Mouse (Mus musculus): ENCODE measurements at regions not wholly inside any gene's neighbourhood (a gene's known extent, or its start where the extent isn't known, plus 50 kb on each side); places are given as distances from the start of the nearest gene placed in this dataset.

- DNase-seq (ENCODE audit: extremely low read depth, low read depth, low spot score), result no peak
Observed at GRCm38 (mm10) chr3:121902246-121902645, 50.1 kb upstream of the Arhgap29 start.

- DNase-seq (ENCODE audit: extremely low read depth, low read depth, low spot score), result no peak
Observed at GRCm38 (mm10) chr3:121900429-121900844, 51.9 kb upstream of the Arhgap29 start.

- no peak for DNase-seq (ENCODE audit: extremely low read depth, low read depth, low spot score)
Observed at GRCm38 (mm10) chr3:121897821-121898574, 54.3 kb upstream of the Arhgap29 start.

- no peak for DNase-seq (ENCODE audit: extremely low read depth, low read depth, low spot score)
Observed at GRCm38 (mm10) chr3:121893606-121894005, 58.7 kb upstream of the Arhgap29 start.

- no peak for DNase-seq (ENCODE audit: extremely low read depth, low read depth, low spot score)
Observed at GRCm38 (mm10) chr3:121892675-121893074, 59.7 kb upstream of the Arhgap29 start.

- no peak for DNase-seq (ENCODE audit: extremely low read depth, low read depth, low spot score)
Observed at GRCm38 (mm10) chr3:121891338-121891737, 61.0 kb upstream of the Arhgap29 start.

- no peak for DNase-seq (ENCODE audit: extremely low read depth, low read depth, low spot score)
Observed at GRCm38 (mm10) chr3:121890563-121890962, 61.8 kb upstream of the Arhgap29 start.

- no peak for DNase-seq (ENCODE audit: extremely low read depth, low read depth, low spot score)
Observed at GRCm38 (mm10) chr3:121886870-121887605, 65.3 kb upstream of the Arhgap29 start.

GRCm38 (mm10) chr3:121886309-121886708 lies 66.0 kb upstream of the Arhgap29 start:
- no peak for DNase-seq (ENCODE audit: extremely low read depth, low read depth, low spot score)

- DNase-seq (ENCODE audit: extremely low read depth, low read depth, low spot score), result no peak
Observed at GRCm38 (mm10) chr3:121885265-121886178, 66.8 kb upstream of the Arhgap29 start.

- DNase-seq (ENCODE audit: extremely low read depth, low read depth, low spot score), result no peak
Observed at GRCm38 (mm10) chr3:121884328-121885248, 67.8 kb upstream of the Arhgap29 start.

GRCm38 (mm10) chr3:121880355-121880754 lies 65.3 kb upstream of the Abcd3 start:
- no peak for DNase-seq (ENCODE audit: extremely low read depth, low read depth, low spot score)

GRCm38 (mm10) chr3:121875072-121875471 lies 60.0 kb upstream of the Abcd3 start:
- DNase-seq (ENCODE audit: extremely low read depth, low read depth, low spot score), result no peak

GRCm38 (mm10) chr3:121874576-121874975 lies 59.5 kb upstream of the Abcd3 start:
- no peak for DNase-seq (ENCODE audit: extremely low read depth, low read depth, low spot score)

- no peak for DNase-seq (ENCODE audit: extremely low read depth, low read depth, low spot score)
Observed at GRCm38 (mm10) chr3:121873572-121873971, 58.5 kb upstream of the Abcd3 start.

- DNase-seq (ENCODE audit: extremely low read depth, low read depth, low spot score), result no peak
Observed at GRCm38 (mm10) chr3:121872685-121873084, 57.6 kb upstream of the Abcd3 start.

- DNase-seq (ENCODE audit: extremely low read depth, low read depth, low spot score), result no peak
Observed at GRCm38 (mm10) chr3:121871795-121872194, 56.7 kb upstream of the Abcd3 start.

- DNase-seq (ENCODE audit: extremely low read depth, low read depth, low spot score), result no peak
Observed at GRCm38 (mm10) chr3:121870726-121871125, 55.6 kb upstream of the Abcd3 start.

GRCm38 (mm10) chr3:121869694-121870093 lies 54.6 kb upstream of the Abcd3 start:
- DNase-seq (ENCODE audit: extremely low read depth, low read depth, low spot score), result no peak

GRCm38 (mm10) chr3:121867301-121867700 lies 52.2 kb upstream of the Abcd3 start:
- DNase-seq (ENCODE audit: extremely low read depth, low read depth, low spot score), result no peak

Data from fat pad, adult 2 months (tissue).